Mouse (Mus musculus) E14TG2a.4 (cell line): ENCODE measurements around the gene Reps2.

ENCODE experiments used
- CTCF ChIP-seq: conservative IDR thresholded peaks from 2 replicates; pipeline ENCODE4 v1.5.1; 2014; ENCODE audit warnings: low read length
- NANOG ChIP-seq: IDR thresholded peaks from 2 replicates; pipeline ENCODE4 v1.6.1; 2014; ENCODE audit warnings: borderline replicate concordance, low read length, mixed read lengths
- POU5F1 ChIP-seq: IDR thresholded peaks from 2 replicates; pipeline ENCODE4 v1.6.1; 2014; ENCODE audit warnings: low read length, borderline replicate concordance

DNA sequence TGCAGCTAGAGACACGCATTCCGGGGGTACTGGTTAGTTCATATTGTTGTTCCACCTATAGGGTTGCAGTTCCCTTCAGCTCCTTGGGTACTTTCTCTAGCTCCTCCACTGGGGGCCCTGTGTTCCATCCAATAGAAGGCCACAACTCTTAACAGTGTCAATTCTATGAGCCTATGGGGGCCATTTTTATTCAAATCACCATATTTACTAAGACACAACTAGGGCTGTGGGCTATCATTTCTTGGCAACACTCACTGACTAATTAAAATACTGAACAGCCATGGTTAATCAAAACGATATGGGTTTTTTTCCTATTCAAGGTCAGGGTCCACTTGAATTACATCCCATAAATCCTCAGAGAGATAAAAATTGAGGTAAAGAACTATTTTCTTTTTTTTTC lies 43.8 kb downstream of the Reps2 start:
- TF ChIP-seq CTCF (no peak), POU5F1 (no peak), NANOG (no peak)
